Mouse (Mus musculus) CH12.LX (cell line): ENCODE results near the gene Arhgap18. TPM values are rescaled to one million over a fixed set of nuclear protein-coding genes. Genes with fewer than 3 reads are reported as not detected.

Experiments used
- DNase-seq: peaks from one replicate; pipeline ENCODE4 v3.0.0-alpha.2; 2013; ENCODE audit errors: extremely low read depth
- H3K27ac ChIP-seq: 2 replicates; pipeline ENCODE4 v1.5.1; 2012; ENCODE audit warnings: low read depth, mild to moderate bottlenecking, control low read depth, moderate library complexity; ENCODE audit not compliant: insufficient read depth
- H3K27me3 ChIP-seq: replicated peaks from 2 replicates; pipeline ENCODE3; 2012; ENCODE audit warnings: inconsistent platforms
- H3K36me3 ChIP-seq, 2 experiments: replicated peaks in 1 of 2; 2 replicates each; pipeline versions ENCODE3 to v1.6.1; 2012; ENCODE audit warnings: inconsistent platforms in 1 of 2, low read length in 1 of 2, mild to moderate bottlenecking in 1 of 2, mixed read lengths in 1 of 2, moderate library complexity in 1 of 2; ENCODE audit not compliant: control insufficient read depth in 1 of 2, insufficient read depth in 1 of 2
- H3K4me1 ChIP-seq, 2 experiments: 2 replicates each; pipeline ENCODE4 v1.6.1; 2012; ENCODE audit warnings: inconsistent platforms in 1 of 2, moderate library complexity in 1 of 2; ENCODE audit not compliant: insufficient read depth in 2 of 2, control insufficient read depth in 1 of 2
- H3K4me2 ChIP-seq: 2 replicates; pipeline ENCODE4 v1.6.1; 2012; ENCODE audit warnings: low read depth, mild to moderate bottlenecking, control low read depth; ENCODE audit not compliant: poor library complexity, insufficient read depth, severe bottlenecking
- H3K4me3 ChIP-seq, 3 experiments: fragments of 150-350 bp in 1 of 3; sonication (generic) in 1 of 3; replicated peaks in 1 of 3; 2 replicates each; pipeline versions ENCODE3 to v1.5.1; 2011 to 2012; ENCODE audit warnings: low read depth in 2 of 3, low read length in 2 of 3, mild to moderate bottlenecking in 2 of 3, moderate library complexity in 2 of 3, control low read depth in 1 of 3, improper control_type of control experiment in 1 of 3, inconsistent platforms in 1 of 3, mixed read lengths in 1 of 3; ENCODE audit not compliant: poor library complexity in 1 of 3
- H3K79me2 ChIP-seq: replicated peaks from 2 replicates; pipeline ENCODE4 v1.6.1; 2012; ENCODE audit warnings: mild to moderate bottlenecking, moderate library complexity; ENCODE audit not compliant: control insufficient read depth, poor library complexity, insufficient read depth, severe bottlenecking; ENCODE audit errors: extremely low read depth
- H3K9ac ChIP-seq: 2 replicates; pipeline ENCODE4 v1.6.1; 2012; ENCODE audit warnings: low read depth, mild to moderate bottlenecking, control low read depth, moderate library complexity; ENCODE audit not compliant: insufficient read depth
- H3K9me3 ChIP-seq: replicated peaks from 2 replicates; pipeline ENCODE3; 2012; ENCODE audit warnings: low read length, inconsistent platforms, mixed read lengths
- CHD2 ChIP-seq: IDR thresholded peaks from 2 replicates; pipeline ENCODE4 v1.6.1; 2011; ENCODE audit warnings: low read length, improper control_type of control experiment
- E2F4 ChIP-seq: IDR thresholded peaks from 2 replicates; pipeline ENCODE4 v1.6.1; 2011; ENCODE audit warnings: low read depth, low read length, improper control_type of control experiment; ENCODE audit not compliant: insufficient replicate concordance
- EP300 ChIP-seq: IDR thresholded peaks from 2 replicates; pipeline ENCODE4 v1.6.1; 2011; ENCODE audit warnings: low read length, improper control_type of control experiment
- GABPA ChIP-seq: IDR thresholded peaks from 2 replicates; pipeline ENCODE4 v1.6.1; 2012; ENCODE audit warnings: low read depth, low read length, improper control_type of control experiment, inconsistent platforms; ENCODE audit not compliant: insufficient replicate concordance
- JUND ChIP-seq: conservative IDR thresholded peaks from 2 replicates; pipeline ENCODE4 v1.6.1; 2011; ENCODE audit warnings: low read depth, low read length, improper control_type of control experiment
- KAT2A ChIP-seq: IDR thresholded peaks from 2 replicates; pipeline ENCODE4 v1.6.1; 2012; ENCODE audit warnings: low read length, improper control_type of control experiment, inconsistent platforms; ENCODE audit not compliant: insufficient replicate concordance
- MEF2A ChIP-seq: IDR thresholded peaks from 2 replicates; pipeline ENCODE4 v1.6.1; 2014; ENCODE audit warnings: low read depth, mild to moderate bottlenecking, inconsistent platforms, low read length, improper control_type of control experiment, borderline replicate concordance
- NELFE ChIP-seq: IDR thresholded peaks from 2 replicates; pipeline ENCODE4 v1.6.1; 2011; ENCODE audit warnings: low read depth, low read length, improper control_type of control experiment
- NRF1 ChIP-seq: IDR thresholded peaks from 2 replicates; pipeline ENCODE4 v1.6.1; 2014; ENCODE audit warnings: low read depth, mild to moderate bottlenecking, inconsistent platforms, low read length, improper control_type of control experiment, moderate library complexity
- POLR2AphosphoS2 ChIP-seq: IDR thresholded peaks from 2 replicates; pipeline ENCODE4 v1.6.1; 2011; ENCODE audit warnings: low read depth, low read length, improper control_type of control experiment
- RAD21 ChIP-seq: IDR thresholded peaks from 2 replicates; pipeline ENCODE4 v1.6.1; 2011; ENCODE audit warnings: low read depth, mild to moderate bottlenecking, low read length, improper control_type of control experiment, moderate library complexity
- ZNF384 ChIP-seq: IDR thresholded peaks from 2 replicates; pipeline ENCODE4 v1.6.1; 2012; ENCODE audit warnings: low read depth, low read length, improper control_type of control experiment, inconsistent platforms
- dilution Hi-C: fragments of 300-500 bp; cut with MboI; formaldehyde crosslinking; loops from 2 replicates; pipeline ENCODE4 v1.14.3; 2020; ENCODE audit warnings: low sequenced_read_pairs; ENCODE audit not compliant: extremely low pct_unique_long_range_greater_than_20kb, extremely low pct_ligation_motif_present
- in situ Hi-C: fragments of 300-500 bp; cut with MboI; formaldehyde crosslinking; loops from 3 replicates; pipeline ENCODE4 v1.14.3; 2019; ENCODE audit warnings: low sequenced_read_pairs, low pct_ligation_motif_present, low pct_unique_long_range_greater_than_20kb, mixed read lengths
- polyA plus RNA-seq: library from polyadenylated mRNA; unstranded; fragments of >175 nt; gene quantifications from 2 replicates; pipeline ENCODE4 v1.2.1, GENCODE M21; 2012; ENCODE audit warnings: low read depth; ENCODE audit not compliant: insufficient read length
- total RNA-seq, 2 experiments: library from RNA; depleted of rRNA; stranded (reverse); fragments of 300-350 nt in 1 of 2; fragments of >200 nt in 1 of 2; gene quantifications; 2 replicates each; pipeline ENCODE4 v1.2.3; 2012 to 2014

Gene Arhgap18
- total and polyA plus RNA-seq, 3 experiments: 3.3 to 4.2 (median 3.3) TPM

GRCm38 (mm10) chr10:26857583-26857982 is 104.4 kb downstream of the Arhgap18 start:
- dilution Hi-C loops: no loop called here
- TF ChIP-seq MEF2A: no peak
- TF ChIP-seq GABPA: no peak
- no peaks in the 10 kb centered on the region for H3K9me3 ChIP-seq
- no peak for DNase-seq
- H3K4me3 ChIP-seq: no peak overlapping the region
- H3K36me3 ChIP-seq: peaks cover 0 to 3% of the 10 kb centered on the region in 2 experiments
- H3K27ac ChIP-seq: no peak overlapping the region
- no peaks in the 10 kb centered on the region for H3K27me3 ChIP-seq
- no peaks in the 10 kb centered on the region for H3K79me2 ChIP-seq
- H3K4me2 ChIP-seq: no peak overlapping the region
- in situ Hi-C loops: no loop called here
- H3K4me1 ChIP-seq: no peaks in the 10 kb centered on the region
- no peak overlapping the region for H3K9ac ChIP-seq

- Histone ChIP-seq H3K79me2 (no peaks in the 10 kb centered on the region), H3K4me3 (no peak overlapping the region), H3K36me3 (peaks cover 0 to 3% of the 10 kb centered on the region in 2 experiments), H3K27me3 (no peaks in the 10 kb centered on the region), H3K27ac (no peak overlapping the region), H3K9ac (no peak overlapping the region), H3K4me2 (no peak overlapping the region), H3K9me3 (no peaks in the 10 kb centered on the region), H3K4me1 (no peaks in the 10 kb centered on the region)
- no peak for DNase-seq
- in situ Hi-C loops: no loop called here
- dilution Hi-C loops: no loop called here
- no peak for TF ChIP-seq POLR2AphosphoS2
- no peak for TF ChIP-seq NRF1
- no peak for TF ChIP-seq CHD2
- no peak for TF ChIP-seq JUND
- TF ChIP-seq GABPA: no peak
- no peak for TF ChIP-seq ZNF384
- no peak for TF ChIP-seq KAT2A
- no peak for TF ChIP-seq NELFE
- TF ChIP-seq RAD21: no peak
These were observed 105.3 kb downstream of the Arhgap18 start for GRCm38 (mm10) chr10:26858537-26858936.

- Histone ChIP-seq H3K4me1 (no peaks in the 10 kb centered on the region), H3K79me2 (no peaks in the 10 kb centered on the region), H3K9ac (no peak overlapping the region), H3K4me2 (no peak overlapping the region), H3K27ac (no peak overlapping the region), H3K27me3 (no peaks in the 10 kb centered on the region), H3K4me3 (no peak overlapping the region), H3K36me3 (peaks cover 0 to 3% of the 10 kb centered on the region in 2 experiments), H3K9me3 (no peaks in the 10 kb centered on the region)
- DNase-seq: no peak
- in situ Hi-C loops: no loop called here
- dilution Hi-C loops: no loop called here
- no peak for TF ChIP-seq E2F4
- no peak for TF ChIP-seq EP300
These were observed 108.0 kb downstream of the Arhgap18 start for GRCm38 (mm10) chr10:26861231-26861630.
